Mouse (Mus musculus): ENCODE data around the gene Vps18.

DNA sequence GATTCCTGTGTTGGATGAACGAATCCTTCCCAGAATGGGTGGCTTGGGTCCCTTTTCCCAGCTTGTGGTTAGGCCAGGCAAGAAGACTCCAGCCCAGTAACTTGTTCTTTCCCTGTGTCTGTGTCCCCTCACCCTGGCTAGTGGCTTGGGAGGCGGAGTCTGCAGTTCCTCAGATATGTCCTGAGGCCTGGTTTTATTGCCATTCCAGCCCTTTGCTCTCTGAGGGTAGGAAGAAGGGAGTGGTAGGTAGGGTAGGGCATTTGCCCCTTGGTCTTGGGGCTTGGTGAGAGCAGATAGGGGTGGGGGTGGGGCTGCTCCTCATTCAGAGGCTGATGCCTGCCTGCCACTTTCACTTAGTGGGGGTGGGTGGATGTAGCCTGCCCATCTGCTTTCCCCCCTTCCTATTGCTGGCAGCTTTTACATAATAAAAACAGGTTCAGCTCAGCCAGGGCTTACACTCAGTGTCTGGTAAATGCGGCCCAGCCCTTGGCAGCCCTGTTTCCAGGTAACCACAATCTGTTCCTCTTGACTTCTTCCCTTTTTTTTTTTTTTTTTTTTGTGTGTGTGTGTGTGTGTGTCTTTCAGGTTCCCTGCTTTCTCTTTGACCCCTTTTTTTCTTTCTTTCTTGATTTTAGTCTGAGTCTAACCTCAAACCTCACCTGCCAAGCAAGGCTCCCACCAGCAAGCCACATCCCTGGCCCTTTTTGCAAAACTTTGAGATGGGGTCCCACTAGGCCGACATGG lies 48.3 kb upstream of the Vps18 start:
- TF ChIP-seq CHD2 (IDR thresholded peaks at IDR 0.05; ENCODE audit: low read depth, low read length) = no peak
- peak; percentile 84 for TF ChIP-seq ZNF384 (IDR thresholded peaks at IDR 0.05; ENCODE audit: low read depth, low read length)
- TF ChIP-seq ZC3H11A (IDR thresholded peaks at IDR 0.05; ENCODE audit: borderline replicate concordance, low read depth, low read length) = no peak
